Mouse (Mus musculus): ENCODE results near the gene Usp36.

DNA sequence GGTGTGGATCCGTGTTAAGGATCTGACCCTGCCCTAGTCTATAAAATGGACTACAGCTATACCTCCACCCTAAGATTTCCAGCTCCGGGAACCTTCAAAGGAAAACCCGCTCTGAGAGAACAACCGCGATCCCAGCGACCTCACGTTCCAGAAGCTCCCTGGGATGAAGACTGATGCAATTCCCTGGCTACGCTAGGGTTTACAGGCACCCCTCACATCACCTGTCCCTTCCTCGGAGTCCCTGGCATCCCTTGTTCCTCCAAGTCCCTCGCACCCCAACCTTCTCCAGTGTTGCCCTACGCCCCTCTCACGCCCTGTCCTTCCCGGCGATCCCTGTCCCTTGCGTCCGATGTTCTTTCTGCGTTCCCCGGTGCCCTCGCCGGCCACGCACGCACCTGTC, 482 bp downstream of the Usp36 start:
- TF ChIP-seq POLR2A (IDR thresholded peaks at IDR 0.05; ENCODE audit: low read depth, low read length), result no peak
- TF ChIP-seq CTCF (IDR thresholded peaks at IDR 0.05; ENCODE audit: borderline replicate concordance, insufficient read depth, low read length), result no peak
